Mouse (Mus musculus): ENCODE data around the gene Ccl5. TPM values are rescaled to one million over a fixed set of nuclear protein-coding genes. Genes with fewer than 3 reads are reported as not detected.

Gene Ccl5
- polyA plus RNA-seq, 1 experiment from 2014 or later: 0.64 TPM

DNA sequence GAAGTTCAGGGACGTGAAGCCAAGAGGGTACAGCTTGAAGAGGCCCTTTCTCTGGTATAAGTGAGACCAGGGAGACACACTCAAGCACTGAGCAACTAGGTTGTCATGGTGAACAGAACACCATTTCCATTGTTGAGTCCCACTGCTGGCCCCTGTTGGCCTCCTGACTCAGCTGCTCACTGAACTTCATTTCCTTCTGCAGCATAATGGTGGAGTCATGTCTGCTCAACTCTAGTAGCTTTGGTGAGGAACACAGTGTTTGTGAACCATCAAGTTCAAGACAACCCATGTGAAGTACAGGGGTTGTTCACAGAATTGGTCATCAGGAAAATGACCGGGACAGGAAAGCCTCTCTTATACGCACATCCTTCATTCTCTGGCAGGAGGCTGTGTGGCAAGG, 8.2 kb downstream of the Ccl5 start, which contains the start of gene Heatr9:
Gene Heatr9 (minus strand): TSS at position 101 of the 400 bp plus-strand sequence.
- no peak within 1 kb of the TSS for H3K9ac ChIP-seq
- no peak within 1 kb of the TSS for H3K4me2 ChIP-seq
- no peaks in the 10 kb centered on the region for H3K36me3 ChIP-seq (ENCODE audit: insufficient read depth)
- no peak for TF ChIP-seq CTCF (IDR thresholded peaks at IDR 0.05; ENCODE audit: low read depth)
- ATAC-seq (ENCODE audit: insufficient read depth): no peak
- H3K4me1 ChIP-seq (ENCODE audit: insufficient read depth): no peaks in the 10 kb centered on the region
- WGBS: 72% methylated on average over 3 of the region's 3 CpGs
- no peak within 1 kb of the TSS for H3K27ac ChIP-seq (ENCODE audit: low read depth)
- DNase-seq: no peak
- no peak within 1 kb of the TSS for H3K4me3 ChIP-seq (ENCODE audit: low read depth, low read length)
- no peaks in the 10 kb centered on the region for H3K27me3 ChIP-seq (ENCODE audit: insufficient read depth, low read length)
- H3K9me3 ChIP-seq (ENCODE audit: low read depth, low read length): no peaks in the 10 kb centered on the region

DNA sequence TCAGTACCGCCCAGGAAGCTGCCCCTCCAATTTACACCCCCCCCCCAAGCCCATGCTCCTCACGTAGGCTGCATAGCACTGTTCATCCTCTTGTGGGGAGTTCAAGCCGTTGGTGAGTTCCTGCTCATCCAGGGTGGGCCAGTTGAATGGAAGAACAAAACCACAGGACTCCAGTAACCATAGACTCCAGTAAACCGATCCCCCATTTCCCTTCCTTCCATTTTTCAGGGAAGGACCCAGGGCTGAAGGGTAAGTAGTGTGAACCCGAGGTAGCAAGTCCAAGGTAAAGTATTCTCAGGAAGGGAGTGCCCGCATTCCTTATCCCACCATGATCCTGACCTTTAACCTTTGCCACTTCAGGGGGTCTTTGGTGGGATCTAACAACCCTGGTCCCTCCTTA, 11.9 kb downstream of the Ccl5 start:
- Histone ChIP-seq H3K27me3 (ENCODE audit: insufficient read depth, low read length) (no peaks in the 10 kb centered on the region), H3K9ac (no peak overlapping the region), H3K4me1 (ENCODE audit: insufficient read depth) (no peaks in the 10 kb centered on the region), H3K36me3 (ENCODE audit: insufficient read depth) (no peaks in the 10 kb centered on the region), H3K9me3 (ENCODE audit: low read depth, low read length) (no peaks in the 10 kb centered on the region), H3K27ac (ENCODE audit: low read depth) (no peak overlapping the region), H3K4me3 (ENCODE audit: low read depth, low read length) (no peak overlapping the region), H3K4me2 (no peak overlapping the region)
- ATAC-seq (ENCODE audit: insufficient read depth) (no peak), DNase-seq (no peak)
- WGBS: 54% methylated on average over 6 of the region's 6 CpGs
- no peak for TF ChIP-seq CTCF (IDR thresholded peaks at IDR 0.05; ENCODE audit: low read depth)

GRCm38 (mm10) chr11:83517153-83517552, 13.2 kb downstream of the Ccl5 start:
- H3K9ac ChIP-seq: no peak overlapping the region
- H3K4me2 ChIP-seq: no peak overlapping the region
- no peak for ATAC-seq (ENCODE audit: insufficient read depth)
- H3K27me3 ChIP-seq (ENCODE audit: insufficient read depth, low read length): no peaks in the 10 kb centered on the region
- no peak for DNase-seq
- H3K36me3 ChIP-seq (ENCODE audit: insufficient read depth): no peaks in the 10 kb centered on the region
- no peak overlapping the region for H3K27ac ChIP-seq (ENCODE audit: low read depth)
- H3K4me1 ChIP-seq (ENCODE audit: insufficient read depth): no peaks in the 10 kb centered on the region
- H3K4me3 ChIP-seq (ENCODE audit: low read depth, low read length): no peak overlapping the region
- no peaks in the 10 kb centered on the region for H3K9me3 ChIP-seq (ENCODE audit: low read depth, low read length)
- TF ChIP-seq CTCF (IDR thresholded peaks at IDR 0.05; ENCODE audit: low read depth): no peak

DNA sequence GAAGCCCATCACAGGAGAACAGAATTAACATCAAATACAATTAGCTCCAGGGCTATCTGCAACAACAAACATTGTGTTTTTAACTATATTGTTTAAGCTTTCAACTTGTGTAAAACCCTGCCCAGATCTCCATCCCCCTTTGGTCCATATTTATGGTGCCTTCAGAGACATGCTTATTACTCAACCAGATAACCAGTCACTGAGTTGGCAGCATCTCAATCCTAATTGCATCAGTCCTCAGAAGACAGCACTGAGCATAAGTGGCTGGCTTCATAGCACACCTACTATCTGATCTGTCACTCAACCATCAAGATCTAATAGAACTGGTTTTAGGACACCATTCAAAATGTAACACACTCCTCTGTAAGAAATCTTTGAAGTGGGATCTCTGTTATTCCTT, 20.8 kb downstream of the Ccl5 start:
- H3K27me3 ChIP-seq (ENCODE audit: insufficient read depth, low read length): no peaks in the 10 kb centered on the region
- no peak overlapping the region for H3K4me3 ChIP-seq (ENCODE audit: low read depth, low read length)
- H3K9ac ChIP-seq: no peak overlapping the region
- no peak overlapping the region for H3K4me2 ChIP-seq
- DNase-seq (no peak), ATAC-seq (ENCODE audit: insufficient read depth) (no peak)
- H3K4me1 ChIP-seq (ENCODE audit: insufficient read depth): no peaks in the 10 kb centered on the region
- no peak overlapping the region for H3K27ac ChIP-seq (ENCODE audit: low read depth)
- H3K36me3 ChIP-seq (ENCODE audit: insufficient read depth): peaks cover 38% of the 10 kb centered on the region
- H3K9me3 ChIP-seq (ENCODE audit: low read depth, low read length): no peaks in the 10 kb centered on the region
- no peak for TF ChIP-seq CTCF (IDR thresholded peaks at IDR 0.05; ENCODE audit: low read depth)

DNA sequence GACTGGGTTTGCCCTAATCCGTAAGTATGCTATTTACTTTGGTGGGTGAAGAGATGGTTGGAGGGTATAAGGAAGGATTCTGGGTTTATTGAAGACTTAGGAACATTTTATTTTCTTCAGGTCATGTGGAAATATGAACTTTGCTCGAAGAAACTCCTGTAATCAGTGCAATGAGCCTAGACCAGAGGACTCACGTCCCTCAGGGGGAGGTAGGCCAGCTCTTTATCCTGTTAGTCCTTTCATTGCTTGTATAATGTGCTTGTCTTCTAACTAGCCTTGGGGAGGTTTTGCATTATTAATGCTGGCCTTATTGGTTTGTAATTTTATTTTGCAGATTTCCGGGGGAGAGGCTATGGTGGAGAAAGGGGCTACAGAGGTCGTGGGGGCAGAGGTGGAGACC, 26.0 kb downstream of the Ccl5 start:
- Histone ChIP-seq H3K4me1 (ENCODE audit: insufficient read depth) (no peaks in the 10 kb centered on the region), H3K27ac (ENCODE audit: low read depth) (no peak overlapping the region)
- no peak for DNase-seq

GRCm38 (mm10) chr11:83495571-83495970, 34.7 kb downstream of the Ccl5 start:
- H3K4me3 ChIP-seq (ENCODE audit: low read depth, low read length): no peak overlapping the region
- H3K4me2 ChIP-seq: no peak overlapping the region
- no peaks in the 10 kb centered on the region for H3K9me3 ChIP-seq (ENCODE audit: low read depth, low read length)
- H3K36me3 ChIP-seq (ENCODE audit: insufficient read depth): peaks cover 50% of the 10 kb centered on the region
- no peak overlapping the region for H3K9ac ChIP-seq
- H3K27ac ChIP-seq (ENCODE audit: low read depth): no peak overlapping the region
- no peak for DNase-seq
- ATAC-seq (ENCODE audit: insufficient read depth): no peak
- no peaks in the 10 kb centered on the region for H3K4me1 ChIP-seq (ENCODE audit: insufficient read depth)
- 91% methylated on average over 2 of the region's 2 CpGs for WGBS
- H3K27me3 ChIP-seq (ENCODE audit: insufficient read depth, low read length): no peaks in the 10 kb centered on the region
- TF ChIP-seq CTCF (IDR thresholded peaks at IDR 0.05; ENCODE audit: low read depth): no peak

More for the DNA sequence above, 26.0 kb downstream of the Ccl5 start:
- no peaks in the 10 kb centered on the region for H3K27me3 ChIP-seq (ENCODE audit: insufficient read depth, low read length)
- H3K4me3 ChIP-seq (ENCODE audit: low read depth, low read length): no peak overlapping the region
- no peaks in the 10 kb centered on the region for H3K9me3 ChIP-seq (ENCODE audit: low read depth, low read length)
- 93% methylated on average over 5 of the region's 5 CpGs for WGBS
- H3K36me3 ChIP-seq (ENCODE audit: insufficient read depth): peaks cover 81% of the 10 kb centered on the region
- ATAC-seq (ENCODE audit: insufficient read depth): no peak
- TF ChIP-seq CTCF (IDR thresholded peaks at IDR 0.05; ENCODE audit: low read depth): no peak
- no peak overlapping the region for H3K4me2 ChIP-seq
- H3K9ac ChIP-seq: no peak overlapping the region

GRCm38 (mm10) chr11:83491488-83491887, 38.8 kb downstream of the Ccl5 start:
- WGBS: 76% methylated on average over 4 of the region's 4 CpGs
- Histone ChIP-seq H3K9ac (no peak overlapping the region), H3K9me3 (ENCODE audit: low read depth, low read length) (no peaks in the 10 kb centered on the region), H3K4me1 (ENCODE audit: insufficient read depth) (no peaks in the 10 kb centered on the region), H3K4me3 (ENCODE audit: low read depth, low read length) (no peak overlapping the region), H3K36me3 (ENCODE audit: insufficient read depth) (peaks cover 52% of the 10 kb centered on the region), H3K4me2 (no peak overlapping the region), H3K27me3 (ENCODE audit: insufficient read depth, low read length) (no peaks in the 10 kb centered on the region), H3K27ac (ENCODE audit: low read depth) (no peak overlapping the region)
- peak; percentile 29 for TF ChIP-seq CTCF (IDR thresholded peaks at IDR 0.05; ENCODE audit: low read depth)
- peak; percentile 17 for DNase-seq
- ATAC-seq (ENCODE audit: insufficient read depth): no peak

Other genes starting within 250 kb of the Ccl5 start
- 0.43 and 0.47 TPM in 2 replicates for gene Slfn14, start 243.8 kb downstream of the Ccl5 start, polyA plus RNA-seq (2014; fragmentation: Nextera tagmentation; extraction: Ambion mirVana)
- gene Ap2b1, start 231.5 kb downstream of the Ccl5 start, polyA plus RNA-seq (2014; fragmentation: Nextera tagmentation; extraction: Ambion mirVana): 75.3 and 78.0 TPM in 2 replicates
- gene Pex12, start 227.9 kb downstream of the Ccl5 start, polyA plus RNA-seq (2014; fragmentation: Nextera tagmentation; extraction: Ambion mirVana): 12.0 and 12.8 TPM in 2 replicates
- 0.88 and 1.3 TPM in 2 replicates for gene Rasl10b, start 121.4 kb downstream of the Ccl5 start, polyA plus RNA-seq (2014; fragmentation: Nextera tagmentation; extraction: Ambion mirVana)
- not detected in 2 replicates for gene Gas2l2, start 101.1 kb downstream of the Ccl5 start, polyA plus RNA-seq (2014; fragmentation: Nextera tagmentation; extraction: Ambion mirVana)
- 0.23 and 0.64 TPM in 2 replicates for gene 1700020L24Rik, start 92.8 kb downstream of the Ccl5 start, polyA plus RNA-seq (2014; fragmentation: Nextera tagmentation; extraction: Ambion mirVana)
- gene Mmp28, start 67.4 kb downstream of the Ccl5 start, polyA plus RNA-seq (2014; fragmentation: Nextera tagmentation; extraction: Ambion mirVana): 2.1 TPM in 2 replicates
- gene Taf15, start 57.4 kb downstream of the Ccl5 start, polyA plus RNA-seq (2014; fragmentation: Nextera tagmentation; extraction: Ambion mirVana): 14.4 and 14.7 TPM in 2 replicates
- gene Heatr9, start 8.3 kb downstream of the Ccl5 start, polyA plus RNA-seq (2014; fragmentation: Nextera tagmentation; extraction: Ambion mirVana): 0.09 TPM in 1 of 2 replicates, not detected in the other
- 2.8 and 7.0 TPM in 2 replicates for gene Ccl9, start 48.1 kb upstream of the Ccl5 start, polyA plus RNA-seq (2014; fragmentation: Nextera tagmentation; extraction: Ambion mirVana)
- gene Ccl6, start 62.6 kb upstream of the Ccl5 start, polyA plus RNA-seq (2014; fragmentation: Nextera tagmentation; extraction: Ambion mirVana): 4.8 and 7.2 TPM in 2 replicates
- not detected in 2 replicates for gene Rpl9-ps1, start 115.1 kb upstream of the Ccl5 start, polyA plus RNA-seq (2014; fragmentation: Nextera tagmentation; extraction: Ambion mirVana)
- gene Ccl3, start 118.8 kb upstream of the Ccl5 start, polyA plus RNA-seq (2014; fragmentation: Nextera tagmentation; extraction: Ambion mirVana): 0.33 and 0.51 TPM in 2 replicates
- gene Ccl4, start 132.1 kb upstream of the Ccl5 start, polyA plus RNA-seq (2014; fragmentation: Nextera tagmentation; extraction: Ambion mirVana): 0.59 and 1.3 TPM in 2 replicates
- gene Wfdc17, start 173.5 kb upstream of the Ccl5 start, polyA plus RNA-seq (2014; fragmentation: Nextera tagmentation; extraction: Ambion mirVana): 0.76 and 2.8 TPM in 2 replicates
- 0.41 TPM in 1 of 2 replicates, not detected in the other for gene Wfdc18, start 178.5 kb upstream of the Ccl5 start, polyA plus RNA-seq (2014; fragmentation: Nextera tagmentation; extraction: Ambion mirVana)
- gene Wfdc21, start 216.4 kb upstream of the Ccl5 start, polyA plus RNA-seq (2014; fragmentation: Nextera tagmentation; extraction: Ambion mirVana): 0.99 and 1.2 TPM in 2 replicates
- gene Heatr6, start 223.2 kb upstream of the Ccl5 start, polyA plus RNA-seq (2014; fragmentation: Nextera tagmentation; extraction: Ambion mirVana): 25.6 and 26.5 TPM in 2 replicates

Data from lung, embryonic 14.5 days (tissue).